Mouse (Mus musculus): ENCODE measurements around the gene Aipl1.

DNA sequence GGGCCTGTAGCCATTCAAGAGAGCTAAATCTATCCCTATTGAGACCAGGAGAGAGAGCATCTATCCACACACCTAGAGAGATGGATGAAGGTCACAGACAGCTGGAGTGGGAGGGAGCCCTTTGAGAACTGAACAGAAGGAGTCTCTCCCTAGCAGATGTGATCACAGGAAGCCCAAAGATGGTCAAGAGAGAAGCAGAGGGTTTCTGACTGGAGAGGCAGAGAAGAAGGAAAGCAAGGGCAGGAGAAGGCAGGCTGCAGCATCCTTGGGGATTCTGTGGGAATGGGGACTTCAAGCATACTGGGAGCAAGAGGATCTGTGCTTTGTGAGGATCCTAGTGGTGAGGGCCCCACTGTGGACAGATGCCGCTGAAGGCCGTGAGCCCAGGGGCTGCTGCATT is 51.5 kb downstream of the Aipl1 start:
- TF ChIP-seq CTCF (conservative IDR thresholded peaks at IDR 0.05; ENCODE audit: insufficient read depth, insufficient read length, low read depth, low read length) (no peak), POLR2A (IDR thresholded peaks at IDR 0.05; ENCODE audit: low read depth, low read length) (no peak)
